In the genomic region with DNA sequence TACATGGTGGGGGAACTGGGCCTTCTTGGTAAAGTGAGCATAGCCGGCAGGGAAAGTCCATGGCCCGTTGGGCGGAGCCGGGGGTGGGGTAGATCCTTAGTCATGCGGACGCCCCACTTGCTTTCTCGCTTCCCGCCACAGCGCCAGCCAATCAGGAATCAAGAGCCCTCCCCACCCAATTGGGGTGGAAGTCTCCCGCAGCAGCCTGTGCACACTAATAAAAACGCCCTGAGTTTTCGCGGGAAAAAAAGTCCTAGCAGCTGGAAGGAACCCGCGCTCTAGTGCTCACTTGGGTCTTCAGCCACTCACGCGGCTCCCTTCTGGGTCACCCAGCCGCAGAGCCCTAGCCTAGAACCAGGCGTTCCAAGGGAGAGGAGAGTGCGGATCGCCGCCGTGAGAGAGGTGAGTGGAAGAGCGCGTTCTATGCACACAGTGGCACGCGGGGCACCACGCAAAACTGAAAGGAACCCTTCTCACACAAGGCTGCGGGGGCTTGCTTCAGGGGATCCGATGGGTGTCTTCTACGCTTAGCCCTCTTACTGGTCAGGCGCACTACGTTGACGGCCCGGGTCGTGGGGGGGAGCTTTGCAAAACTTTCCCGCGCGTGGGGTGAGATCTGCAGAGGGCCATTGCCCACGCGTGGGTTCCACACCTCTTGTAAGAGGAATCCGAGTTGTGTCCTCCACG, we compare ENCODE assay signal across 8 mouse cellular contexts. TPM values are rescaled to one million over a fixed set of nuclear protein-coding genes. Genes with fewer than 3 reads are reported as not detected.
A peak's percentile ranks its signal among the peaks of the same experiment; 100 is the strongest.
DNase-seq lines count a peak whose midpoint lies in the region; ATAC-seq and TF ChIP-seq lines count a peak whose summit lies in the region.

A gene (plus strand): TSS at position 162 of the 687 bp plus-strand sequence.

- peaks cover 14% of the 10 kb centered on the region for H3K36me3 ChIP-seq in liver, embryonic 16.5 days (ENCODE audit: control insufficient read depth, insufficient read depth)
- peaks cover 9% of the 10 kb centered on the region for H3K36me3 ChIP-seq in neural tube, embryonic 11.5 days (ENCODE audit: control insufficient read depth, insufficient read depth, low read length)

- peak; percentile 26 for ATAC-seq in inflammation-experienced regulatory T-cells, adult 6 months
- ATAC-seq in liver, embryonic 16.5 days (ENCODE audit: low read depth) = peak; percentile 86
- peak; percentile 79 for ATAC-seq in neural tube, embryonic 11.5 days (ENCODE audit: insufficient read depth, low FRiP score, low TSS enrichment)

- no peaks in the 10 kb centered on the region for H3K27me3 ChIP-seq in liver, embryonic 16.5 days (ENCODE audit: control insufficient read depth, insufficient read depth, low read depth, low read length)
- no peaks in the 10 kb centered on the region for H3K27me3 ChIP-seq in neural tube, embryonic 11.5 days (ENCODE audit: control insufficient read depth, insufficient read depth, low read length)

- under 1% methylated on average over 43 of the region's 43 CpGs for WGBS in liver, embryonic 16.5 days (ENCODE audit: insufficient replicate concordance)
- under 1% methylated on average over 43 of the region's 43 CpGs for WGBS in neural tube, embryonic 11.5 days

- no peak for TF ChIP-seq CTCF in layer of hippocampus, adult 2 months (conservative IDR thresholded peaks at IDR 0.05)

- peaks cover 35% of the 10 kb centered on the region for H3K4me1 ChIP-seq in liver, embryonic 16.5 days (ENCODE audit: control insufficient read depth, low read depth, low read length)
- H3K4me1 ChIP-seq in neural tube, embryonic 11.5 days (ENCODE audit: control insufficient read depth, insufficient read depth, low read length) = peaks cover 28% of the 10 kb centered on the region

- peak within 1 kb of the TSS; percentile 99 for H3K4me2 ChIP-seq in liver, embryonic 16.5 days (ENCODE audit: low read depth, low read length)
- H3K4me2 ChIP-seq in neural tube, embryonic 11.5 days (ENCODE audit: low read depth) = peak within 1 kb of the TSS; percentile 96

- H3K9me3 ChIP-seq in liver, embryonic 16.5 days (replicated peaks; ENCODE audit: control insufficient read depth, low read length) = no peaks in the 10 kb centered on the region
- H3K9me3 ChIP-seq in neural tube, embryonic 11.5 days (ENCODE audit: control insufficient read depth, low read length) = no peaks in the 10 kb centered on the region

- H3K9ac ChIP-seq in liver, embryonic 16.5 days (ENCODE audit: low read depth, low read length) = peak within 1 kb of the TSS; percentile 78
- peak within 1 kb of the TSS; percentile 72 for H3K9ac ChIP-seq in neural tube, embryonic 11.5 days (ENCODE audit: low read length)

- H3K4me3 ChIP-seq in layer of hippocampus, adult 2 months = peak within 1 kb of the TSS; percentile 68
- H3K4me3 ChIP-seq in liver, embryonic 16.5 days (ENCODE audit: low read depth, low read length) = peak within 1 kb of the TSS; percentile 81
- H3K4me3 ChIP-seq in neural tube, embryonic 11.5 days (ENCODE audit: low read depth, low read length) = peak within 1 kb of the TSS; percentile 81

- no peak for DNase-seq in layer of hippocampus, adult 2 months (ENCODE audit: low spot score in 2 of 2)
- DNase-seq in layer of hippocampus, adult 9-10 months (ENCODE audit: low spot score) = no peak
- peak; percentile 95 for DNase-seq in c-Kit-positive CD71-negative TER-119-negative erythroid progenitor cells, embryonic 14.5 days (ENCODE audit: low read depth)
- peak; percentile 70 for DNase-seq in gastrocnemius, postnatal 25 days
- DNase-seq in neural tube, embryonic 11.5 days (ENCODE audit: low spot score) = peak; percentile 87
- peak; percentile 87 for DNase-seq in thymus, postnatal 14 days

- no peak within 1 kb of the TSS for H3K27ac ChIP-seq in layer of hippocampus, adult 2 months
- peak within 1 kb of the TSS; percentile 90 for H3K27ac ChIP-seq in liver, embryonic 16.5 days (ENCODE audit: low read length)
- H3K27ac ChIP-seq in neural tube, embryonic 11.5 days (ENCODE audit: low read depth, low read length) = peak within 1 kb of the TSS; percentile 75; the same call in 1 of the 2 replicates

RNA-seq across cellular contexts. Expression of the gene that starts here (rescaled TPM):
- 1 to 10 TPM; 1.7 to 2.1 TPM for total RNA-seq in layer of hippocampus, adult 2 months (2021)
- total RNA-seq in gastrocnemius, postnatal 25 days (2021) = 1 to 10 TPM; 2.6 to 2.7 TPM
- 10 to 100 TPM in 1 of 3 experiments, 1 to 10 TPM in 2; 7.1 to 60.4 (median 9.6) TPM for polyA plus RNA-seq in inflammation-experienced regulatory T-cells, adult 6 months (2017; shearing (Covaris generic))
- 86.0 and 89.7 TPM in 2 replicates for polyA plus RNA-seq in liver, embryonic 16.5 days (2015; fragmentation: Nextera tagmentation; extraction: Ambion mirVana)
- polyA plus RNA-seq in neural tube, embryonic 11.5 days (2014; fragmentation: Nextera tagmentation; extraction: Ambion mirVana) = 116 and 128 TPM in 2 replicates

Comparison
In these comparisons a context has a peak if more than half of its experiments do, and no peak if none do; other contexts are left out.
1. DNase-seq: peak in c-Kit-positive CD71-negative TER-119-negative erythroid progenitor cells, embryonic 14.5 days (single experiment), gastrocnemius, postnatal 25 days (single experiment), neural tube, embryonic 11.5 days (single experiment) and thymus, postnatal 14 days (single experiment); none in layer of hippocampus, adult 2 months (0 of 2) and layer of hippocampus, adult 9-10 months (single experiment).
2. ATAC-seq: peak in every context shown above with its lines; median percentile 86 in liver, embryonic 16.5 days; 79 in neural tube, embryonic 11.5 days; 26 in inflammation-experienced regulatory T-cells, adult 6 months.
3. Peak in every context shown above with its lines, with median percentiles within 50 percentile points of each other: H3K4me3 ChIP-seq.